In the genomic region with DNA sequence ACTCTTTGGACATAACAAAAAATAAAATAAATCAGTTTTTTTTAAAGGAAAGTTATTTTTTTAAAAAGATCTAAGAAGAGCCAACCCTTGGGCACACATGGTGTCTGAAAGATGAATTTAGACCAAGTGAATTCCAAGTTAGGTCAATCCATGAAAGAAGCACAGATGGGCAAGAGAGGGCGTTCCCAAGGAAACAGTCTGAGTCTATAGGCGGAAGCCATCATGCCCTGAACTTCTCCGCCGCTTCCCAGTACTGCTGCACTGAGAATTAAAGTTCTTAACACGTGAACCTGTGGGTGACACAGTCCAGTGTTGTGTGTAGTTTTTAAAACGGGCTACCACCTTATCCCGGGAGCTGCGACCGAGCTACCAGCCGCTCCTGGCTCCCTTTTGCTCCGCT, we compare ENCODE assay signal across 21 mouse cellular contexts. TPM values are rescaled to one million over a fixed set of nuclear protein-coding genes. Genes with fewer than 3 reads are reported as not detected.
DNase-seq lines count a peak whose midpoint lies in the region; TF ChIP-seq lines count a peak whose summit lies in the region.
"Had no signal": no experiment of that assay in that cellular context is flagged by ENCODE, and none has a peak within 500 bp of the region (broad histone marks: within the 10 kb centered on the region; RNA-seq: fewer than 3 reads in every experiment).

No protein-coding gene starts in this region.

- H3K4me1 ChIP-seq in ES-Bruce4 (ENCODE audit: control insufficient read depth, insufficient read depth, low read length), result no peaks in the 10 kb centered on the region
- H3K4me1 ChIP-seq: embryonic facial prominence, embryonic 10.5 days; embryonic facial prominence, embryonic 12.5 days; forebrain, embryonic 13.5 days; forebrain, embryonic 15.5 days had no signal

- no peak for TF ChIP-seq CTCF in ES-Bruce4 (IDR thresholded peaks at IDR 0.05; ENCODE audit: low read depth, low read length)

- no peak overlapping the region for H3K4me3 ChIP-seq in ES-Bruce4 (ENCODE audit: low read depth, low read length)
- H3K4me3 ChIP-seq: embryonic facial prominence, embryonic 10.5 days; embryonic facial prominence, embryonic 12.5 days; forebrain, embryonic 13.5 days; forebrain, embryonic 15.5 days had no signal

- no peaks in the 10 kb centered on the region for H3K27me3 ChIP-seq in ES-Bruce4 (ENCODE audit: control insufficient read depth, insufficient read depth, low read length, poor library complexity, severe bottlenecking)
- H3K27me3 ChIP-seq: embryonic facial prominence, embryonic 12.5 days; forebrain, embryonic 13.5 days; forebrain, embryonic 15.5 days; Patski had no signal

- no peak for TF ChIP-seq POLR2A in ES-Bruce4 (IDR thresholded peaks at IDR 0.05; ENCODE audit: insufficient read depth, low read length)

- H3K9me3 ChIP-seq in ES-Bruce4 (replicated peaks; ENCODE audit: control insufficient read depth, insufficient read depth, low read length, poor library complexity, severe bottlenecking), result peaks cover 4% of the 10 kb centered on the region
- H3K9me3 ChIP-seq: embryonic facial prominence, embryonic 12.5 days; forebrain, embryonic 15.5 days had no signal

- no peak overlapping the region for H3K27ac ChIP-seq in ES-Bruce4 (ENCODE audit: insufficient read depth, low read length)
- H3K27ac ChIP-seq: embryonic facial prominence, embryonic 10.5 days; embryonic facial prominence, embryonic 12.5 days; forebrain, embryonic 13.5 days; forebrain, embryonic 15.5 days had no signal

- peak overlapping the region; percentile 27; the same call in 1 of the 2 replicates for H3K9ac ChIP-seq in ES-Bruce4 (ENCODE audit: low read depth, poor library complexity, severe bottlenecking)
- H3K9ac ChIP-seq: embryonic facial prominence, embryonic 12.5 days; forebrain, embryonic 13.5 days; forebrain, embryonic 15.5 days; forebrain, postnatal 0 days had no signal

- no peaks in the 10 kb centered on the region for H3K36me3 ChIP-seq in ES-Bruce4 (ENCODE audit: control insufficient read depth, insufficient read depth, low read length, poor library complexity, severe bottlenecking)
- H3K36me3 ChIP-seq: embryonic facial prominence, embryonic 10.5 days; embryonic facial prominence, embryonic 12.5 days; forebrain, embryonic 15.5 days; G1E had no signal

- DNase-seq in right cerebral cortex, adult 18-20 months, result peak; percentile 20
- no peak for DNase-seq in right cerebral cortex, postnatal 4 days
- peak; percentile 28 for DNase-seq in R1 (ENCODE audit: low read depth, low spot score)
- no peak for DNase-seq in thymus, postnatal 4 days
- no peak for DNase-seq in kidney, postnatal 14 days
- no peak for DNase-seq in embryo, embryonic 10 days (ENCODE audit: low spot score)
- DNase-seq: adrenal gland, adult 2 months; adrenal gland, postnatal 10 days; adrenal gland, postnatal 25 days; cerebellum, adult 11-12 months; cerebellum, adult 2 months; cerebellum, adult 9-10 months; cerebellum, postnatal 36 days had no signal

- TF ChIP-seq EP300 in ES-Bruce4 (IDR thresholded peaks at IDR 0.05; ENCODE audit: insufficient read depth, low read depth, low read length), result no peak

RNA-seq across cellular contexts. Expression of a gene that starts 24.9 kb away (rescaled TPM):
- polyA plus RNA-seq in ES-Bruce4 (2011; ENCODE audit: insufficient read depth, insufficient read length, low read depth, missing spikeins), result 0.59 TPM in 1 of 2 replicates, not detected in the other
- polyA plus RNA-seq: adrenal gland, adult 2 months; embryonic facial prominence, embryonic 10.5 days; G1E had no signal

Comparison
In these comparisons a context has a peak if more than half of its experiments do, and no peak if none do; other contexts are left out.
1. DNase-seq: peak in right cerebral cortex, adult 18-20 months (single experiment) and R1 (single experiment); none in right cerebral cortex, postnatal 4 days (single experiment), thymus, postnatal 4 days (single experiment), kidney, postnatal 14 days (single experiment) and embryo, embryonic 10 days (single experiment).